Mouse (Mus musculus) kidney, postnatal 4 days (tissue): ENCODE data around the gene Psmc3ip.

ENCODE experiments used
- DNase-seq, 2 experiments: peaks; one replicate each; pipeline ENCODE4 v3.0.0; 2021; ENCODE audit warnings: mixed read lengths in 2 of 2

Psmc3ip gene

GRCm38 (mm10) chr11:101078121-101078520, 17.1 kb downstream of the Psmc3ip start, which contains the start of gene Hsd17b1:
Gene Hsd17b1, plus strand, starts transcription at chr11:101078411.
- no peak for DNase-seq

- DNase-seq = no peak
These were observed 23.3 kb downstream of the Psmc3ip start for GRCm38 (mm10) chr11:101071810-101072428.

- no peak for DNase-seq
These were observed 24.2 kb downstream of the Psmc3ip start for GRCm38 (mm10) chr11:101070987-101071386.

GRCm38 (mm10) chr11:101070189-101070527, 25.1 kb downstream of the Psmc3ip start:
- no peak for DNase-seq

- peak; percentile 96 to 98 for DNase-seq
These were observed 25.6 kb downstream of the Psmc3ip start, which contains the start of gene Naglu for GRCm38 (mm10) chr11:101069391-101070188. Gene Naglu, plus strand, starts transcription at chr11:101070012.

GRCm38 (mm10) chr11:101066549-101067412, 28.5 kb downstream of the Psmc3ip start:
- DNase-seq = peak; percentile 93 to 94

- DNase-seq = no peak
These were observed 30.2 kb downstream of the Psmc3ip start for GRCm38 (mm10) chr11:101065002-101065401.

GRCm38 (mm10) chr11:101064462-101064861, 30.8 kb downstream of the Psmc3ip start:
- no peak for DNase-seq

GRCm38 (mm10) chr11:101063676-101064327, 31.4 kb downstream of the Psmc3ip start:
- peak; percentile 67 to 78 for DNase-seq

- DNase-seq = peak in 1 of 2 experiments; percentile 34
These were observed 32.1 kb downstream of the Psmc3ip start for GRCm38 (mm10) chr11:101062971-101063675.

- peak in 1 of 2 experiments; percentile 27 for DNase-seq
These were observed 32.9 kb downstream of the Psmc3ip start for GRCm38 (mm10) chr11:101062165-101062884.

GRCm38 (mm10) chr11:101061049-101061448, 34.2 kb downstream of the Psmc3ip start:
- DNase-seq = no peak

GRCm38 (mm10) chr11:101060126-101060525, 35.1 kb downstream of the Psmc3ip start:
- peak; percentile 76 to 85 for DNase-seq

GRCm38 (mm10) chr11:101059473-101059872, 35.8 kb downstream of the Psmc3ip start:
- DNase-seq = no peak

GRCm38 (mm10) chr11:101058726-101059125, 36.5 kb downstream of the Psmc3ip start:
- peak in 1 of 2 experiments; percentile 21 for DNase-seq

GRCm38 (mm10) chr11:101057860-101058259, 37.4 kb downstream of the Psmc3ip start:
- peak; percentile 91 to 92 for DNase-seq

- DNase-seq = peak; percentile 34 to 55
These were observed 38.4 kb downstream of the Psmc3ip start for GRCm38 (mm10) chr11:101056885-101057284.

- DNase-seq = no peak
These were observed 39.8 kb downstream of the Psmc3ip start for GRCm38 (mm10) chr11:101055418-101055817.

GRCm38 (mm10) chr11:101053974-101054373, 41.3 kb downstream of the Psmc3ip start:
- no peak for DNase-seq

- no peak for DNase-seq
These were observed 42.3 kb downstream of the Psmc3ip start for GRCm38 (mm10) chr11:101052751-101053473.
